Mouse (Mus musculus) limb, embryonic 12.5 days (tissue): ENCODE results near the gene Fam160a1. TPM values are rescaled to one million over a fixed set of nuclear protein-coding genes. Genes with fewer than 3 reads are reported as not detected.

ENCODE experiments used
- ATAC-seq: fragments of 200-750 bp; cut with Nextera tagmentation; 2 replicates; pipeline ENCODE4 v1.8.0; 2017; ENCODE audit warnings: low read depth, moderate TSS enrichment; ENCODE audit not compliant: insufficient number of reproducible peaks, insufficient read depth, low FRiP score, low TSS enrichment
- H3K27ac ChIP-seq: fragments of 300-500 bp; sonication (generic); 2 replicates; pipeline ENCODE4 v1.5.1; 2016; ENCODE audit warnings: mild to moderate bottlenecking, moderate library complexity
- H3K27me3 ChIP-seq: fragments of 300-500 bp; sonication (generic); 2 replicates; pipeline ENCODE4 v1.6.1; 2016; ENCODE audit warnings: mild to moderate bottlenecking, moderate library complexity
- H3K36me3 ChIP-seq: fragments of 300-500 bp; sonication (generic); 2 replicates; pipeline ENCODE4 v1.6.1; 2016; ENCODE audit warnings: mild to moderate bottlenecking, moderate library complexity
- H3K4me1 ChIP-seq: fragments of 300-500 bp; sonication (generic); replicated peaks from 2 replicates; pipeline ENCODE4 v1.6.1; 2016
- H3K4me2 ChIP-seq: fragments of 300-500 bp; sonication (generic); 2 replicates; pipeline ENCODE4 v1.6.1; 2016; ENCODE audit warnings: mild to moderate bottlenecking, moderate library complexity
- H3K4me3 ChIP-seq: fragments of 300-500 bp; sonication (generic); replicated peaks from 2 replicates; pipeline ENCODE4 v1.5.1; 2016; ENCODE audit warnings: mild to moderate bottlenecking
- H3K9ac ChIP-seq: fragments of 300-500 bp; sonication (generic); replicated peaks from 2 replicates; pipeline ENCODE4 v1.6.1; 2016; ENCODE audit warnings: mild to moderate bottlenecking, moderate library complexity
- H3K9me3 ChIP-seq: fragments of 300-500 bp; sonication (generic); 2 replicates; pipeline ENCODE4 v1.6.1; 2016; ENCODE audit warnings: mild to moderate bottlenecking, moderate library complexity
- whole genome bisulfite sequencing: fragments of 180-500 bp; shearing (Covaris S2); methylation state at CpG from one replicate; pipeline ENCODE4 v1.1.7; 2016; 5-methylcytosine and 5-hydroxymethylcytosine counted together
- polyA plus RNA-seq: library from polyadenylated mRNA; unstranded; fragments of >200 nt; fragmentation: Nextera tagmentation; extraction: Ambion mirVana; gene quantifications from 2 replicates; pipeline ENCODE4 v1.2.1, GENCODE M21; 2016

Fam160a1 gene
- polyA plus RNA-seq, 1 experiment from 2014 or later: 2.3 TPM

GRCm38 (mm10) chr3:85679312-85679933 is 137.7 kb downstream of the Fam160a1 start:
- Histone ChIP-seq H3K4me2 (no peak overlapping the region), H3K4me3 (no peak overlapping the region), H3K27ac (no peak overlapping the region), H3K9ac (no peak overlapping the region), H3K27me3 (peaks cover 7% of the 10 kb centered on the region; the same call in 1 of the 2 replicates), H3K36me3 (no peaks in the 10 kb centered on the region), H3K9me3 (no peaks in the 10 kb centered on the region), H3K4me1 (no peaks in the 10 kb centered on the region; the same call in 1 of the 2 replicates)
- 88% methylated on average over 8 of the region's 8 CpGs for WGBS
- ATAC-seq: no peak

GRCm38 (mm10) chr3:85677952-85678351 is 139.1 kb downstream of the Fam160a1 start:
- H3K36me3 ChIP-seq: no peaks in the 10 kb centered on the region
- H3K9ac ChIP-seq: no peak overlapping the region
- no peak for ATAC-seq
- H3K27me3 ChIP-seq: peaks cover 7% of the 10 kb centered on the region; the same call in 1 of the 2 replicates
- WGBS: 86% methylated on average over 3 of the region's 3 CpGs
- no peaks in the 10 kb centered on the region for H3K9me3 ChIP-seq
- no peak overlapping the region for H3K4me3 ChIP-seq
- no peak overlapping the region for H3K4me2 ChIP-seq
- no peak overlapping the region for H3K27ac ChIP-seq
- no peaks in the 10 kb centered on the region; the same call in 1 of the 2 replicates for H3K4me1 ChIP-seq

GRCm38 (mm10) chr3:85677133-85677532 is 140.0 kb downstream of the Fam160a1 start:
- no peaks in the 10 kb centered on the region for H3K36me3 ChIP-seq
- no peak overlapping the region for H3K9ac ChIP-seq
- H3K4me1 ChIP-seq: no peaks in the 10 kb centered on the region; the same call in 1 of the 2 replicates
- H3K27ac ChIP-seq: no peak overlapping the region
- H3K4me2 ChIP-seq: no peak overlapping the region
- ATAC-seq: no peak
- H3K27me3 ChIP-seq: peaks cover 7% of the 10 kb centered on the region; the same call in 1 of the 2 replicates
- H3K4me3 ChIP-seq: no peak overlapping the region
- WGBS: 80% methylated on average over 8 of the region's 8 CpGs
- H3K9me3 ChIP-seq: no peaks in the 10 kb centered on the region

- no peak overlapping the region for H3K4me2 ChIP-seq
- no peak overlapping the region for H3K27ac ChIP-seq
- H3K27me3 ChIP-seq: no peaks in the 10 kb centered on the region
- H3K9me3 ChIP-seq: no peaks in the 10 kb centered on the region
- ATAC-seq: no peak
- no peak overlapping the region for H3K4me3 ChIP-seq
- no peaks in the 10 kb centered on the region for H3K4me1 ChIP-seq
- H3K36me3 ChIP-seq: no peaks in the 10 kb centered on the region
- WGBS: 94% methylated on average over 6 of the region's 6 CpGs
- H3K9ac ChIP-seq: no peak overlapping the region
These were observed 147.2 kb downstream of the Fam160a1 start for GRCm38 (mm10) chr3:85669844-85670243.

GRCm38 (mm10) chr3:85667683-85668082 is 149.4 kb downstream of the Fam160a1 start:
- no peak for ATAC-seq
- 88% methylated on average over 6 of the region's 6 CpGs for WGBS
- Histone ChIP-seq H3K9me3 (no peaks in the 10 kb centered on the region), H3K4me3 (no peak overlapping the region), H3K36me3 (no peaks in the 10 kb centered on the region), H3K4me1 (no peaks in the 10 kb centered on the region), H3K4me2 (no peak overlapping the region), H3K9ac (no peak overlapping the region), H3K27ac (no peak overlapping the region), H3K27me3 (0 out of 2 replicates have a peak, but pooled peaks cover 3% of the 10 kb centered on the region)

- Histone ChIP-seq H3K9me3 (no peaks in the 10 kb centered on the region), H3K27ac (no peak overlapping the region), H3K4me3 (no peak overlapping the region), H3K36me3 (no peaks in the 10 kb centered on the region), H3K4me1 (no peaks in the 10 kb centered on the region), H3K4me2 (no peak overlapping the region), H3K27me3 (0 out of 2 replicates have a peak, but pooled peaks cover 3% of the 10 kb centered on the region), H3K9ac (no peak overlapping the region)
- WGBS: 82% methylated on average over 12 of the region's 12 CpGs
- no peak for ATAC-seq
These were observed 150.4 kb downstream of the Fam160a1 start for GRCm38 (mm10) chr3:85666736-85667135.

GRCm38 (mm10) chr3:85666166-85666565 is 150.9 kb downstream of the Fam160a1 start:
- Histone ChIP-seq H3K27ac (no peak overlapping the region), H3K9ac (no peak overlapping the region), H3K36me3 (no peaks in the 10 kb centered on the region), H3K4me3 (no peak overlapping the region), H3K4me2 (no peak overlapping the region), H3K27me3 (0 out of 2 replicates have a peak, but pooled peaks cover 3% of the 10 kb centered on the region), H3K4me1 (no peaks in the 10 kb centered on the region), H3K9me3 (no peaks in the 10 kb centered on the region)
- WGBS: 78% methylated on average over 3 of the region's 3 CpGs
- no peak for ATAC-seq

GRCm38 (mm10) chr3:85664591-85665171 is 152.4 kb downstream of the Fam160a1 start:
- H3K27me3 ChIP-seq: 0 out of 2 replicates have a peak, but pooled peaks cover 3% of the 10 kb centered on the region

GRCm38 (mm10) chr3:85663826-85664225 is 153.3 kb downstream of the Fam160a1 start:
- Histone ChIP-seq H3K4me2 (no peak overlapping the region), H3K36me3 (no peaks in the 10 kb centered on the region)
- no peak for ATAC-seq

More at GRCm38 (mm10) chr3:85664591-85665171, 152.4 kb downstream of the Fam160a1 start:
- Histone ChIP-seq H3K36me3 (no peaks in the 10 kb centered on the region), H3K4me3 (no peak overlapping the region), H3K9me3 (no peaks in the 10 kb centered on the region), H3K4me1 (no peaks in the 10 kb centered on the region), H3K9ac (no peak overlapping the region), H3K4me2 (no peak overlapping the region), H3K27ac (no peak overlapping the region)
- 83% methylated on average over 10 of the region's 10 CpGs for WGBS
- no peak for ATAC-seq

GRCm38 (mm10) chr3:85661926-85662813 is 154.9 kb downstream of the Fam160a1 start:
- WGBS: 71% methylated on average over 10 of the region's 10 CpGs
- Histone ChIP-seq H3K36me3 (no peaks in the 10 kb centered on the region), H3K27ac (no peak overlapping the region), H3K9me3 (no peaks in the 10 kb centered on the region), H3K4me2 (no peak overlapping the region), H3K4me1 (0 out of 2 replicates have a peak, but pooled peaks cover 2% of the 10 kb centered on the region), H3K4me3 (no peak overlapping the region), H3K9ac (no peak overlapping the region), H3K27me3 (0 out of 2 replicates have a peak, but pooled peaks cover 3% of the 10 kb centered on the region)
- no peak for ATAC-seq

More at GRCm38 (mm10) chr3:85663826-85664225, 153.3 kb downstream of the Fam160a1 start:
- 86% methylated on average over 5 of the region's 5 CpGs for WGBS
- Histone ChIP-seq H3K4me3 (no peak overlapping the region), H3K9ac (no peak overlapping the region; the same call in 1 of the 2 replicates), H3K9me3 (no peaks in the 10 kb centered on the region), H3K27ac (no peak overlapping the region), H3K4me1 (no peaks in the 10 kb centered on the region), H3K27me3 (0 out of 2 replicates have a peak, but pooled peaks cover 3% of the 10 kb centered on the region)

- Histone ChIP-seq H3K27me3 (0 out of 2 replicates have a peak, but pooled peaks cover 3% of the 10 kb centered on the region), H3K9me3 (no peaks in the 10 kb centered on the region), H3K9ac (no peak overlapping the region), H3K27ac (no peak overlapping the region), H3K4me1 (peaks cover 10% of the 10 kb centered on the region; the same call in 1 of the 2 replicates), H3K36me3 (no peaks in the 10 kb centered on the region; the same call in 1 of the 2 replicates), H3K4me3 (no peak overlapping the region), H3K4me2 (no peak overlapping the region)
- no peak for ATAC-seq
- WGBS: 90% methylated on average over 7 of the region's 7 CpGs
These were observed 157.4 kb downstream of the Fam160a1 start for GRCm38 (mm10) chr3:85659681-85660080.
